Mouse (Mus musculus) midbrain, embryonic 14.5 days (tissue): Measurements from ENCODE around the gene Cntrl. TPM values are rescaled to one million over a fixed set of nuclear protein-coding genes. Genes with fewer than 3 reads are reported as not detected.

Source experiments
- ATAC-seq: fragments of 200-750 bp; cut with Nextera tagmentation; 2 replicates; pipeline ENCODE4 v1.8.0; 2017; ENCODE audit warnings: moderate number of reproducible peaks, moderate library complexity; ENCODE audit not compliant: low FRiP score, low TSS enrichment
- DNase-seq: peaks from one replicate; pipeline ENCODE4 v3.0.0-alpha.2; 2015
- H3K27ac ChIP-seq: fragments of 300-500 bp; sonication (generic); replicated peaks from 2 replicates; pipeline ENCODE4 v1.5.1; 2014; ENCODE audit warnings: mild to moderate bottlenecking, low read depth, low read length, moderate library complexity
- H3K27me3 ChIP-seq: fragments of 300-500 bp; sonication (generic); 2 replicates; pipeline ENCODE4 v1.6.1; 2014; ENCODE audit warnings: low read length, control low read depth, mixed read lengths; ENCODE audit not compliant: control insufficient read depth, insufficient read depth
- H3K36me3 ChIP-seq: fragments of 300-500 bp; sonication (generic); 2 replicates; pipeline ENCODE4 v1.6.1; 2014; ENCODE audit warnings: low read length, control low read depth; ENCODE audit not compliant: control insufficient read depth, insufficient read depth
- H3K4me1 ChIP-seq: fragments of 300-500 bp; sonication (generic); 2 replicates; pipeline ENCODE4 v1.6.1; 2014; ENCODE audit warnings: mild to moderate bottlenecking, antibody characterized with exemption, low read length, control low read depth; ENCODE audit not compliant: control insufficient read depth, insufficient read depth
- H3K4me2 ChIP-seq: fragments of 300-500 bp; sonication (generic); 2 replicates; pipeline ENCODE4 v1.6.1; 2014; ENCODE audit warnings: mild to moderate bottlenecking, low read length, moderate library complexity
- H3K4me3 ChIP-seq: fragments of 300-500 bp; sonication (generic); replicated peaks from 2 replicates; pipeline ENCODE4 v1.5.1; 2014; ENCODE audit warnings: low read depth, low read length
- H3K9ac ChIP-seq: fragments of 300-500 bp; sonication (generic); replicated peaks from 2 replicates; pipeline ENCODE4 v1.6.1; 2014; ENCODE audit warnings: mild to moderate bottlenecking, low read length, moderate library complexity
- H3K9me3 ChIP-seq: fragments of 300-500 bp; sonication (generic); 2 replicates; pipeline ENCODE4 v1.6.1; 2016; ENCODE audit warnings: low read length, control low read depth, mixed read lengths; ENCODE audit not compliant: control insufficient read depth
- WGBS: fragments of 180-500 bp; shearing (Covaris S2); extraction: QIAGEN DNeasy Blood & Tissue Kit; methylation state at CpG from one replicate; pipeline ENCODE4 v1.1.7; 2014; 5-methylcytosine and 5-hydroxymethylcytosine counted together
- polyA plus RNA-seq: library from polyadenylated mRNA; unstranded; fragments of >200 nt; fragmentation: Nextera tagmentation; extraction: Ambion mirVana; gene quantifications from 2 replicates; pipeline ENCODE4 v1.2.1, GENCODE M21; 2014

The Cntrl gene
- polyA plus RNA-seq, 1 experiment from 2014 or later = 13.8 TPM

DNA sequence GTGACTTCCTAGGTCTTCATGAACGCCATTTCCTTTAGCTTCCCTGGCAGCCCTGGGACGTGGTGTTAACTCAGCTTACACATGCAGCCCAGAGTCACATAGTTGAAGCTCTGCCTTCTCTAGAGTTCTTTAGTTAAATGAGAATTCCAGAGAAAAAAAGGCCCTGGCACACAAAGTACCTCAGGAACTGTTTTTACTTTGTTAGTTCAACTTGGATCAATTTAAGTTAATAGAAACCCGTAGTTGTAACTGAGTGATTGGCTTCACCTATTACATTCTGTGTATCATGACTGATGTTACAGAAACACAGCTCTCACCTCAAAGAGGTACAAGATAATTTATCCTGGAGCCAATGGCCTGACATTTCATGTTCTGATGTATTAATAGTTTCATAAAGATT is 49.1 kb downstream of the Cntrl start:
- no peak overlapping the region for H3K9ac ChIP-seq
- no peak overlapping the region for H3K4me3 ChIP-seq
- no peak overlapping the region for H3K27ac ChIP-seq
- no peak overlapping the region for H3K4me2 ChIP-seq
- no peaks in the 10 kb centered on the region for H3K9me3 ChIP-seq
- 90% methylated on average over 3 of the region's 3 CpGs for whole genome bisulfite sequencing
- ATAC-seq = no peak
- no peaks in the 10 kb centered on the region for H3K27me3 ChIP-seq
- no peak for DNase-seq
- H3K36me3 ChIP-seq = peaks cover 75% of the 10 kb centered on the region
- H3K4me1 ChIP-seq = no peaks in the 10 kb centered on the region

GRCm38 (mm10) chr2:35160206-35160605 is 50.9 kb downstream of the Cntrl start:
- Histone ChIP-seq H3K27ac (no peak overlapping the region), H3K9ac (no peak overlapping the region), H3K36me3 (peaks cover 69% of the 10 kb centered on the region), H3K4me3 (no peak overlapping the region), H3K9me3 (no peaks in the 10 kb centered on the region), H3K27me3 (no peaks in the 10 kb centered on the region), H3K4me2 (no peak overlapping the region), H3K4me1 (no peaks in the 10 kb centered on the region)
- DNase-seq = no peak
- 75% methylated on average over 5 of the region's 5 CpGs for WGBS
- no peak for ATAC-seq

DNA sequence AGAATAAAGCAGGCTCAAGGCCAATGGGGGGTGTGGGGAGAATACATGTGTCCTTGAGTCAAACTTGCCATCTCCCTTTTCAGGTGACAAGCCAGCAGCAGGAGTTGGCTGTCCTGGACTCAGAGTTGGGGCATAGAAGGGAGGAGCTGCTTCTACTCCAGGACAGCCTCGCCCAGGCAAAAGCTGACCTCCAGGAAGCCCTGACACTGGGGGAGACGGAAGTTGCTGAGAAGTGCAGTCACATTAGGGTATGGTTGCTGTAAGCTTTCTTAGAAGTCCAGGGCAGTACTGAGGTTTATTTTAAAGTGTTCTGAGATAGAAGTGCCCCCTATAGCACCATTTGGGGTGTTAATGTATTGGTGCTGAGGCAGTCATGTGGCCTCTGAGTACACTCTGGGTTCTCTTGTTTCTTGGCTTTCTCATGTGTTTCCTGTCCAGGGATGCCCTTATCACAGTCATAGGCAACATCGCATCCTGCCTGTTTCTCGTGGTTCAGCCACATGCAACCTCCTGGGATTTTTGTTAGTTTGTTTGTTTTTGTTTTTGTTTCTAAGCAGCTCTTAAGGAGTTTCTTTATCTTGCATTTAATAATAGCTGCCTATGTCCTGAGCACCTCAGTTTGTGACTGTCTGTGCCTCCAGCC is 52.7 kb downstream of the Cntrl start:
- Histone ChIP-seq H3K27ac (no peak overlapping the region), H3K9ac (no peak overlapping the region), H3K4me1 (no peaks in the 10 kb centered on the region), H3K4me3 (no peak overlapping the region), H3K27me3 (no peaks in the 10 kb centered on the region), H3K36me3 (peaks cover 69% of the 10 kb centered on the region), H3K4me2 (no peak overlapping the region), H3K9me3 (no peaks in the 10 kb centered on the region)
- ATAC-seq (no peak), DNase-seq (no peak)
- WGBS = 90% methylated on average over 4 of the region's 4 CpGs

- Histone ChIP-seq H3K9me3 (no peaks in the 10 kb centered on the region), H3K27me3 (no peaks in the 10 kb centered on the region), H3K4me3 (no peak overlapping the region), H3K9ac (no peak overlapping the region), H3K36me3 (peaks cover 70% of the 10 kb centered on the region), H3K4me2 (no peak overlapping the region), H3K4me1 (no peaks in the 10 kb centered on the region), H3K27ac (no peak overlapping the region)
- ATAC-seq (no peak), DNase-seq (no peak)
- whole genome bisulfite sequencing = 98% methylated on average over 5 of the region's 5 CpGs
Measured at GRCm38 (mm10) chr2:35163396-35163795, 54.1 kb downstream of the Cntrl start.

DNA sequence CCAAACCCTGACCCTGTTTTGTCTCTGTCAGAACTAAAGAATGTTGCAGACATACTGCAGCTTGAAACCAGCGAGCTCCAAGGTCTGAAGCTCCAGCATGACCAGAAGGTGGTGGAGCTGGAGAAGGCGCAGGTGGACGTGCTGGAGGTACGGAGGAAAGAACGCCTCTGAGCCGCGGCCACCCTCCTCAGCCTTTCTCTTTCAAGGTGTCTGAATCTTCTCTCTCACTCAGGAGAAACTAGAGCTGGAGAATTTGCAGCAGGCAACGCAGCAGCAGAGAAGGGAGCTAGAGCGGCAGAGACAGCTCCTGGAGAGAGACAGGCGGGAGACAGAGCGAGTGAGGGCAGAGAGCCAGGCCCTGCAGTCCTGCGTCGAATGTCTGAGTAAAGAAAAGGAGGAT is 56.1 kb downstream of the Cntrl start:
- H3K27me3 ChIP-seq = no peaks in the 10 kb centered on the region
- H3K9ac ChIP-seq = no peak overlapping the region
- DNase-seq (no peak), ATAC-seq (no peak)
- no peak overlapping the region for H3K4me3 ChIP-seq
- H3K4me2 ChIP-seq = no peak overlapping the region
- H3K27ac ChIP-seq = no peak overlapping the region
- H3K36me3 ChIP-seq = peaks cover 75% of the 10 kb centered on the region
- WGBS = 93% methylated on average over 13 of the region's 13 CpGs
- H3K9me3 ChIP-seq = no peaks in the 10 kb centered on the region
- H3K4me1 ChIP-seq = no peaks in the 10 kb centered on the region

DNA sequence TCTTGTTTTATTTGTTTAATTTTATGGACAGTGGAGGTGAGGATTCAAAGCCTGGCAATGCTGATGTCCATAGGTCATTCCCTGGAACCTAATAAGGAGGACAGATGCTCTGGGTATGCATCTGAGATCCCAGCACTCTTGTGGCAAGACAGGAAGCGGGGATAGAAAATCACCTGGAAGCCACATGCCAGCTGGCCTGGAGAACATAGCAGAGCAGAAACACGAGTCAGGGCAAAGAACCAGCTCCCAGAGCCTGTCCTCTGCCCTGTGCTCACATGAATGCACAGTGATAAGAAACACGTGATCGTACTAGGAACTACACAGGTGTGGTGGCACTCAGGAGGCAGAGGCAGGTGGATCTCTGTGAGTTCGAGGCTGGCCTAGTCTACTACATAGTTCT is 57.5 kb downstream of the Cntrl start:
- Histone ChIP-seq H3K4me1 (no peaks in the 10 kb centered on the region), H3K36me3 (peaks cover 84% of the 10 kb centered on the region), H3K9me3 (no peaks in the 10 kb centered on the region), H3K27ac (no peak overlapping the region), H3K4me2 (no peak overlapping the region), H3K9ac (no peak overlapping the region), H3K4me3 (no peak overlapping the region), H3K27me3 (no peaks in the 10 kb centered on the region)
- DNase-seq (no peak), ATAC-seq (no peak)
- WGBS = 93% methylated on average over 5 of the region's 5 CpGs

DNA sequence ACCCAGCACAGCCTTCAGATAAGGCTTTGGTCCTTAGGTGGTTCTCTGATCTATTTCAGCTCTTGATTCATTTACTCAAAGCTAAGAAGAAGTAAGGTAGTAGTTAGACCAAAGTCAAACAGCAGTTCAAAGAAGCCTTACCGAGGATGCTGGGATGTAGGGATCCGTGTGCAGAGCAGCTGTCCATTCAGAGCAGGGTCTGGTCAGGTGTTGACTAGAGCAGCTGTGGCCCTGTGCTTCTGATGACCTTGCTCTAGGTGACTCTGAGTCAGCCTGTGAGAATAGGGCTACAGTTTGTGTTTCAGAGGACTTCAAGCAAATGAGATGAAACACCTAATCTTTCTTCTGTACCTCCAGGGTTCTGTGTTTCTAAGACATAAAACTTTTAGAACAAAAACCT is 60.2 kb downstream of the Cntrl start:
- Histone ChIP-seq H3K27ac (no peak overlapping the region), H3K36me3 (peaks cover 84% of the 10 kb centered on the region), H3K4me3 (no peak overlapping the region), H3K4me1 (no peaks in the 10 kb centered on the region), H3K4me2 (no peak overlapping the region), H3K9me3 (no peaks in the 10 kb centered on the region), H3K9ac (no peak overlapping the region), H3K27me3 (no peaks in the 10 kb centered on the region)
- WGBS = 94% methylated on average over 2 of the region's 2 CpGs
- DNase-seq (no peak), ATAC-seq (no peak)

- Histone ChIP-seq H3K27ac (no peak overlapping the region), H3K9ac (no peak overlapping the region), H3K4me2 (no peak overlapping the region), H3K27me3 (no peaks in the 10 kb centered on the region), H3K36me3 (peaks cover 91% of the 10 kb centered on the region), H3K9me3 (no peaks in the 10 kb centered on the region), H3K4me1 (no peaks in the 10 kb centered on the region), H3K4me3 (no peak overlapping the region)
- ATAC-seq (no peak), DNase-seq (no peak)
- WGBS = 93% methylated on average over 10 of the region's 10 CpGs
Measured at GRCm38 (mm10) chr2:35171341-35171861, 62.1 kb downstream of the Cntrl start.

DNA sequence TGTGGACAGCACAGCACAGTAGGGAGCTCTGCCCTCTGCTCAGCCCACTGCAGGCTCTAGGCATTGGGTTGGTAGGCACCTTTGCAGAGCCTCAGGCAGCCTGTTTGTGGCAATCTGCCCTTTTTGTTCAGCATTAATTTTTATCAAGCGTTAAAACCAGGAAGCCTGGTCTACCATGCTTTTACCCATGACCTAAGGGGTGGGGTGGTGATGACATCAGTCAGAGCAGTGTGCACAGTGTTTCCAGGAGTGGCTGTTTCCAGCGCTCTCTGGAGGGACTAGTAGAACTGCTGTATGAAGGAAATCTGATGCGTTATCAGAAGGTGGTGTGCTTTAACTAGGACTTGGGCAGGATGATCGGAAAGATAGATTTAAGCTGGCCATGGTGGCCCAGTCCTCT is 63.0 kb downstream of the Cntrl start:
- no peak overlapping the region for H3K4me3 ChIP-seq
- H3K36me3 ChIP-seq = peaks cover 89% of the 10 kb centered on the region

More for the DNA sequence above, 63.0 kb downstream of the Cntrl start:
- H3K9ac ChIP-seq = no peak overlapping the region
- no peaks in the 10 kb centered on the region for H3K4me1 ChIP-seq
- H3K9me3 ChIP-seq = no peaks in the 10 kb centered on the region
- WGBS = 95% methylated on average over 4 of the region's 4 CpGs
- H3K4me2 ChIP-seq = no peak overlapping the region
- no peaks in the 10 kb centered on the region for H3K27me3 ChIP-seq
- no peak for DNase-seq
- ATAC-seq = no peak
- no peak overlapping the region for H3K27ac ChIP-seq
